Mouse (Mus musculus): ENCODE results near the gene D17H6S53E. TPM values are rescaled to one million over a fixed set of nuclear protein-coding genes. Genes with fewer than 3 reads are reported as not detected.
"Not testable (repeated sequence)": the region's sequence is repeated elsewhere in the genome, so short reads cannot be mapped to it uniquely, and the experiment has no call there.

The D17H6S53E gene
- polyA plus RNA-seq, 1 experiment = 13.0 TPM

DNA sequence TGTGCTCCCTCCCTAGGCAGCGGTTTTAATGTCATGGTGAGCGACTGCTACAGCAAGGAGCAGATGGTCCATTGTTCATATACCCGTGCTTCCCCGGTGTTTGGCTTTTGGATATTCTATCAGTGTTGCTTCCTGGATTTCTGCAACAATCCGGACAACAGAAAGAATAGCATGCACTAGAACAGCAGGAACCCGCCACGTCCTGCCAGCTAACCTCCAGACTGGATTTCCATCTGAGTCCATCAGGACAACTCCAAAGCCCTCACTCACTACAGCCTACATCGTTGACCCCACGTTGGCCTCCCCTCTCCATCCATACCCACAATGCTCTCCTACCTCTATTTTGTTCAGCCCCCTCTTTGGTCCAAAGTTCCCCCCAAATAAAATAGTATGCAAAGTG lies 14.4 kb upstream of the D17H6S53E start:
- Histone ChIP-seq H3K79me3 (ENCODE audit: low read depth) (no peaks in the 10 kb centered on the region), H3K4me3 (ENCODE audit: insufficient read depth, poor library complexity, severe bottlenecking) (no peak overlapping the region), H3K79me2 (ENCODE audit: control insufficient read depth, insufficient read depth) (no peaks in the 10 kb centered on the region), H3K27me3 (ENCODE audit: control insufficient read depth, insufficient read depth, insufficient read length) (no peaks in the 10 kb centered on the region), H3K36me3 (ENCODE audit: control insufficient read depth, insufficient read depth) (peaks cover 23% of the 10 kb centered on the region), H3ac (ENCODE audit: control insufficient read depth, insufficient read length, low read depth) (no peak overlapping the region)
- TF ChIP-seq CTCF (IDR thresholded peaks at IDR 0.05; ENCODE audit: control insufficient read depth, insufficient read depth, insufficient read length) = no peak

DNA sequence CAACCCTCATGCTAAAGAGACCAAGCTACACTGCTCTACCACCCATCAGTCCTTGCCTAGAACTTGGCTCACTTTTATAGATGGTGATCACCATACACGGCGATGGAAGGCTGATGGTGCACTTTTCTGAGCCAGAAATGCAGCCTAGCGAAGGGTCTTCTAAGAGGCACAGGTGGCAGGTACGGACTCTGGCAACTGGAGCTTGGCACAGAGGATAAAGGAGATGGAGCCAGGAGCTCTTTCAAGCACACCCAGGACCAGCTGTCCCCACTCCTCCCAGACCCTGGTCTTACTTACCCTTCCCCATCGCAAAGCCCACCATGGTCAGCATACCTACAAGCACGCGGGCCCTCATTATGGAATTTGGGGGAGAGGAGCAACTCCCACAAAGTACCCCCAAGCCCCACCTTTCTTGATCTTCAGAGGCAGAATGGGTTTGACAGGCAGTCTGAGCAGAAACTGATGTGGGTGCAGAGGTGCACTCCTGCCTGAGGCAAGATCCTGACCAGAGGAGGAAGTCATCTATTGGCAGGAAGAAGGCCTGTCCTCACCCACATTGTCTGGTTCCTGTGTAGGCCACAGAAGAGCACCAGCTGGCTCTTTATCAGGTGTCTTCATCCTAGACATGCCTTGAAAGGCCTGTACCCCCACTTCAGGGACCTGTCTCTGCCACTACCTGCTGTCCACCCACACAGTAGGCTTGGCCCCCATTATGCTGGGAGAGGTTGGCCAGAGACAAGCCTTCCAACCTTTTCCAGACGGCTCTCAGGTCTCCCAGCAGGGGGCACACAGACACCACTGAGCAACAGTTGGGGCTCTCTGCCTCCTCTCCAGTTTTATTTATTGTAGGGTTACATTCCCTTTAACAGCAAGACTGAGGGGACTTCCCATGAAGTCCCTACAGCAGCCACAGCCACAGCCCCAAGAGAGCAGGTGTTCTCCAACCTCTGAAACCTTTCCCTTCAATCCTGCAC lies 10.8 kb upstream of the D17H6S53E start, which contains the start of gene Ly6g5b:
TSS of gene Ly6g5b (minus strand) at position 383 of the 974 bp plus-strand sequence.
- Histone ChIP-seq H3K79me3 (ENCODE audit: low read depth) (peaks cover 9% of the 10 kb centered on the region), H3K36me3 (ENCODE audit: control insufficient read depth, insufficient read depth) (peaks cover 49% of the 10 kb centered on the region), H3K27me3 (ENCODE audit: control insufficient read depth, insufficient read depth, insufficient read length) (no peaks in the 10 kb centered on the region), H3K79me2 (ENCODE audit: control insufficient read depth, insufficient read depth) (peaks cover 20% of the 10 kb centered on the region), H3ac (ENCODE audit: control insufficient read depth, insufficient read length, low read depth) (no peak within 1 kb of the TSS), H3K4me3 (ENCODE audit: insufficient read depth, poor library complexity, severe bottlenecking) (no peak within 1 kb of the TSS)
- TF ChIP-seq USF1 (IDR thresholded peaks at IDR 0.05; ENCODE audit: low read depth) (no peak), MYOG (IDR thresholded peaks at IDR 0.05; ENCODE audit: control insufficient read depth, extremely low read depth, insufficient read length) (no peak), CEBPB (IDR thresholded peaks at IDR 0.05; ENCODE audit: low read depth) (no peak), MAX (IDR thresholded peaks at IDR 0.05) (no peak), FOSL1 (IDR thresholded peaks at IDR 0.05; ENCODE audit: insufficient read depth, low read length, poor library complexity, severe bottlenecking) (no peak), MYOD1 (IDR thresholded peaks at IDR 0.05; ENCODE audit: control insufficient read depth, insufficient read length, low read depth) (no peak), CTCF (IDR thresholded peaks at IDR 0.05; ENCODE audit: control insufficient read depth, insufficient read depth, insufficient read length) (no peak)

DNA sequence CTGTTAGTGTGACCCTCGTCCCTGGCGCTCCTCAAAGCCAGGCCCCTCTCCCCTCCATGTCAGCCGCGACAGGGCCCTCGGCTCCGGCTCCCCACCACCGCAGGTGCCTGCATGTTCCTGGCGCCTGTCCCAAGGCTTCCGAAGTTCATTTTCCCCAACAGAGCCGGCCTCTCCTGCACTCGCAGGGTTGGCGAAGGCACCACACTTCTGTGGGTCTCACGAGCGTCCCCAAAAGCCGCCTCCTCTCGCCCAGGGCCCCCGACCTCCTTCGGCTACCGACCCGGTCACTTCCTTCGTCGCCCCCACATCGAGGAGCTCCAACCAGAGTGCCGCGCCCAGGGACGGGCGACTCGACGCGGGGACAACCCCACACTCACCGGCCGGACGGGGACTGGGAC lies 5.4 kb upstream of the D17H6S53E start:
- peaks cover 39% of the 10 kb centered on the region for H3K36me3 ChIP-seq (ENCODE audit: control insufficient read depth, insufficient read depth)
- H3K4me3 ChIP-seq (ENCODE audit: insufficient read depth, poor library complexity, severe bottlenecking) = peak overlapping the region; percentile 86
- TF ChIP-seq MYOD1 (IDR thresholded peaks at IDR 0.05; ENCODE audit: control insufficient read depth, insufficient read length, low read depth) (no peak), CTCF (IDR thresholded peaks at IDR 0.05; ENCODE audit: control insufficient read depth, insufficient read depth, insufficient read length) (no peak), CEBPB (IDR thresholded peaks at IDR 0.05; ENCODE audit: low read depth) (no peak), MYOG (IDR thresholded peaks at IDR 0.05; ENCODE audit: control insufficient read depth, extremely low read depth, insufficient read length) (no peak), MAX (IDR thresholded peaks at IDR 0.05) (no peak)
- peaks cover 32% of the 10 kb centered on the region for H3K79me3 ChIP-seq (ENCODE audit: low read depth)
- H3K27me3 ChIP-seq (ENCODE audit: control insufficient read depth, insufficient read depth, insufficient read length) = no peaks in the 10 kb centered on the region
- peaks cover 45% of the 10 kb centered on the region for H3K79me2 ChIP-seq (ENCODE audit: control insufficient read depth, insufficient read depth)
- H3ac ChIP-seq (ENCODE audit: control insufficient read depth, insufficient read length, low read depth) = peak overlapping the region; percentile 94

DNA sequence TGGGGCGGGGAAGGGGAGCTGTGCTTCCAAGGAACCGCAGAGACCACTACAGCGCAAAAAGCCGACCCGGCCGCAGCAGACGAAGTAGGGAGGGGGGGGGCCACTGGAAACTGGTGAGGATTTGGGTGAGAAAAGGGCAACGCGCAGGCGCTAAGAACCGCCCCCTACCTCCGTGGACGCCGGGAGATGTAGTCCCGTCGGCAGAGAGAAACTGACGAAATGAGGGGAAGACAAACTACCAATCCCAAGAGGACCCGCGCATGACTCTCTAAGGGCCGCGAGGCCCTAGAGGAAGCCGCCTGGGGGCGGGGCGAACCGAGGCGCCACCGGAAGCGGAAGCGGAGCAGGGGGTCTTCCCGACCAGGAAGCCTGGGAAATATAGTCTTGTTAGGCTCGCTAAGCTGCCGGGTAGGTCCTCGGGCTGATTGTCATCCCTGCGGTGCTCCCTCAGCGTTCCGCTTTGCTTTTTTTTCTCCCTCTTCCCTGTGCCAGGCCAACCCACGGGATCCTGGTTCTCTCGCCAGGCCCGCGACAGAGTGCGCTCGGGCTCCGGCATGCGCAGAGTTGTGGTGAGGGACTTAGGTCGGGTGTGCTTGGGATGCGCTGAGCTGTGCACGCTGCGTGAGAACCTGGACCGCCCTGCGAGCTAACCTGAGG lies 4.9 kb upstream of the D17H6S53E start, which contains the start of gene Gpank1:
TSS of gene Gpank1 (plus strand) at position 313 of the 657 bp plus-strand sequence.
- TF ChIP-seq USF1 (IDR thresholded peaks at IDR 0.05; ENCODE audit: low read depth) (no peak), MYOG (IDR thresholded peaks at IDR 0.05; ENCODE audit: control insufficient read depth, extremely low read depth, insufficient read length) (no peak), CEBPB (IDR thresholded peaks at IDR 0.05; ENCODE audit: low read depth) (no peak), MAX (IDR thresholded peaks at IDR 0.05) (peak; percentile 11)
- Histone ChIP-seq H3K27me3 (ENCODE audit: control insufficient read depth, insufficient read depth, insufficient read length) (no peaks in the 10 kb centered on the region), H3K79me2 (ENCODE audit: control insufficient read depth, insufficient read depth) (peaks cover 48% of the 10 kb centered on the region), H3K36me3 (ENCODE audit: control insufficient read depth, insufficient read depth) (peaks cover 34% of the 10 kb centered on the region), H3K4me3 (ENCODE audit: insufficient read depth, poor library complexity, severe bottlenecking) (peak within 1 kb of the TSS; percentile 86), H3ac (ENCODE audit: control insufficient read depth, insufficient read length, low read depth) (peak within 1 kb of the TSS; percentile 94), H3K79me3 (ENCODE audit: low read depth) (peaks cover 32% of the 10 kb centered on the region)

DNA sequence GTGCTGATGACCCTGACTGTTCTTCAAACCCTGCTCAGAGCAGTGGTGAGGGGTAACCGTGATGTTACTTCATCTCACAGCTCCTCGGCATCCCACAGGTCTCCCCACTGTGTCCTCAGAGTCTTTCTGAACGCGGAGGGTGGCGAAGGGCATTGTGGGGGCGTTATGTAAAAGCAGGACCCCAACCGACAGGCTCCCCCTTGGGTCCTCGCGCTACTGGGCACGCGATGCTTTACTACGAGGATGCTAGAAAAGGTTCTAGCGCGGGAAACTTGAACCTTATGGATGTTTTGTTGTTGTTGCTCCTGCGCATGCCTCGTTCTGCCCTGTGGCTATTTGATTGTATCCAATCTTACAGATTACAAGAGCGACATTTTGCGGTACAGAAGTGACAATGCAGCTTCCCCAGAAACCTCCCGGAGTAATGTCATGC lies 4.3 kb upstream of the D17H6S53E start, which contains the start of gene Csnk2b:
TSS of gene Csnk2b (minus strand) at position 183 of the 433 bp plus-strand sequence.
- peak within 1 kb of the TSS; percentile 86 for H3K4me3 ChIP-seq (ENCODE audit: insufficient read depth, poor library complexity, severe bottlenecking)
- peak; percentile 21 for TF ChIP-seq MAX (IDR thresholded peaks at IDR 0.05)
- TF ChIP-seq MYOG (IDR thresholded peaks at IDR 0.05; ENCODE audit: control insufficient read depth, extremely low read depth, insufficient read length) = no peak
- TF ChIP-seq CEBPB (IDR thresholded peaks at IDR 0.05; ENCODE audit: low read depth) = no peak
- TF ChIP-seq FOSL1 (IDR thresholded peaks at IDR 0.05; ENCODE audit: insufficient read depth, low read length, poor library complexity, severe bottlenecking) = no peak
- TF ChIP-seq CTCF (IDR thresholded peaks at IDR 0.05; ENCODE audit: control insufficient read depth, insufficient read depth, insufficient read length) = no peak
- peak within 1 kb of the TSS; percentile 94 for H3ac ChIP-seq (ENCODE audit: control insufficient read depth, insufficient read length, low read depth)
- peaks cover 37% of the 10 kb centered on the region for H3K79me3 ChIP-seq (ENCODE audit: low read depth)
- H3K79me2 ChIP-seq (ENCODE audit: control insufficient read depth, insufficient read depth) = peaks cover 54% of the 10 kb centered on the region
- H3K27me3 ChIP-seq (ENCODE audit: control insufficient read depth, insufficient read depth, insufficient read length) = no peaks in the 10 kb centered on the region
- H3K36me3 ChIP-seq (ENCODE audit: control insufficient read depth, insufficient read depth) = peaks cover 34% of the 10 kb centered on the region

DNA sequence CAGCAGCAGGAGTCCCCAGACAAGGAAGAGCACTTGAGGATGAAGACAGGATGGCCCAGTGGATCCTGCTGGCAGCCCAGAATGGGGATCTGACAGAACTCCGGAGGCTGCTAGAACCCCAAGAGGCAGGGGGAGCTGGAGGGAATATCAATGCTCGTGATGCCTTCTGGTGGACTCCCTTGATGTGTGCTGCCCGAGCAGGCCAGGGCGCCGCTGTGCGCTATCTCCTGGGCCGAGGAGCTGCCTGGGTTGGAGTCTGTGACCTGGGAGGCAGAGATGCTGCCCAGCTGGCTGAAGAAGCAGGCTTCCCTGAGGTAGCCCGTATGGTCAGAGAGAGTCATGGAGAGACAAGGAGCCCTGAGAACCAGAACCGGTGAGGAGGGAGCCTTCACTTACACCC lies 2.9 kb upstream of the D17H6S53E start:
- peaks cover 47% of the 10 kb centered on the region for H3K79me3 ChIP-seq (ENCODE audit: low read depth)
- H3K27me3 ChIP-seq (ENCODE audit: control insufficient read depth, insufficient read depth, insufficient read length); H3K4me3 ChIP-seq (ENCODE audit: insufficient read depth, poor library complexity, severe bottlenecking); H3ac ChIP-seq (ENCODE audit: control insufficient read depth, insufficient read length, low read depth): not testable (repeated sequence)
- H3K79me2 ChIP-seq (ENCODE audit: control insufficient read depth, insufficient read depth) = peaks cover 68% of the 10 kb centered on the region
- H3K36me3 ChIP-seq (ENCODE audit: control insufficient read depth, insufficient read depth) = peaks cover 28% of the 10 kb centered on the region

DNA sequence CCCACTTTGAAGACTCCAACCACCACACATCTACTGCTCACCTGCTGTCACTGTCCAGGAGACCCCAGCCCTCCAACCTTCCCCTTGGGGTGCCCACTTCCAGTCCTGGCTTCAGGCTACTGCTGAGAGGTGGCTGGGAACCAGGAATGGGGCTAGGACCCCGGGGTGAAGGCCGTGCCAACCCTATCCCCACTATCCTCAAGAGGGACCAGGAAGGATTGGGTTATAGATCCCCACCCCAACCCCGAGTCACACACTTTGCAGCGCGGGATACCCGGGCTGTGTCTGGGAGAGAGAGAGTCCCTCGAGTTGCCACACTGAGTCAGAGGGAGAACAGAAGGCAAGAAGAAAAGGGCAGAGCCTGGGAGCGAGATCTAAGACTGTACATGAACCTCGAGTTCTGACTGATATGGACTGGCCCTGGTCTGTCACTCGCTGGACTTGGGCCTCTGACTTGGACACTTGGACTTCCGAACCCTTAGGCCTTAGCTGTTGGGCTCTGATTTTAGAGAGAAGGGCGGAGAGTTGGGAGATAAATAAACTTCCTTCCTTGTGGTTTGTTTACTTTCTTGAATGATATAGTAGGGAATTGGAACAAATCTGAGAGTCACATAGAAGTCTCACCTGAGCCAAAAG lies 1.8 kb upstream of the D17H6S53E start:
- H3K27me3 ChIP-seq (ENCODE audit: control insufficient read depth, insufficient read depth, insufficient read length); H3K4me3 ChIP-seq (ENCODE audit: insufficient read depth, poor library complexity, severe bottlenecking); H3ac ChIP-seq (ENCODE audit: control insufficient read depth, insufficient read length, low read depth): not testable (repeated sequence)
- Histone ChIP-seq H3K36me3 (ENCODE audit: control insufficient read depth, insufficient read depth) (peaks cover 20% of the 10 kb centered on the region), H3K79me2 (ENCODE audit: control insufficient read depth, insufficient read depth) (peaks cover 68% of the 10 kb centered on the region), H3K79me3 (ENCODE audit: low read depth) (peaks cover 51% of the 10 kb centered on the region)
